Mouse (Mus musculus): ENCODE results near the gene Taf11.

The Taf11 gene

DNA sequence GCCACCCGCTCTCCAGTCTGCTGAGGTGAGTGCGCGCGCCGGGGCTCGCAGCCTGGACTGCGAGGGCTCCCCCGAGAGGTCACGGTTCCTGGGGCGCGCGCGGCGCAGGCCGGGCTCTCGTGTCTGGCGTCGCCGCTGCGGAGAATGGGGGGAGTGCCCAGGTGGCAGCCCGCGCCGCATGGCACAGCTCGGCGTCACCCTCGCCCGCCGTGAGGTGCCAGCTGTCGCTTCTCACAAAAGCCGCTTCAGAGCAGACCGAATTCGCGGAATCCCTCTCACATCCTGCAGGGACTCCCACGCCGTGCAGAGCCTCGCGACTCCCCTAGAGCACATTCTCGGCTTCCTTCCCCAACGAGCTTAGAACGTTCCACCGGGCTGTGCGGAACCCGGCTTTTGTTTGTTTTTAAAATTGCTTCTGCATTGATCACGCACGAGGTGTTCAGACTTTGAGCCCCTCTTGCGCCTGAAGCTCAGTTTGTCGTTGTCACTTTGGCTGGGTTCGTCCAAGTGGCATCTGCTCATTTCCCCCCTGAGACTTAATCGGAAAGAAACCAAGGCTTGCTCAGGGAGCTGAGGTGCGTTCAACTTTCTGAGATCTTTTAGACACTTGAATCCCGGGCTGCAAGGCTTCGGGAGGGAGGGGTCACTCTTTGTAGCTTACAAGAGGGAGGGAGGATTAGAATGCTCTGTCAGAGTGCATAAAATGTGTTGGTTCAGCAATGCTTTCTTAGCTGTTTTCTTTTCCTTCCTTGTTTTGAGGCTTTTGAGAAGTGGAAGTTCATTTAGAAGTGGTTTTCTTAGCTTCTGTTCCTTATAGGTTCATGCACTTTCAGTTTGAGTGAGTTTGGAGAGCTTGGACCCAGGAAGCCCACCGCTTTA lies at the start of gene Taf11:
Gene Taf11, minus strand, starts transcription at position 223 of the 879 bp plus-strand sequence.
- peak; percentile 81 for DNase-seq

GRCm38 (mm10) chr17:27957649-27958048 lies 48.0 kb upstream of the Taf11 start:
- no peak for DNase-seq

DNA sequence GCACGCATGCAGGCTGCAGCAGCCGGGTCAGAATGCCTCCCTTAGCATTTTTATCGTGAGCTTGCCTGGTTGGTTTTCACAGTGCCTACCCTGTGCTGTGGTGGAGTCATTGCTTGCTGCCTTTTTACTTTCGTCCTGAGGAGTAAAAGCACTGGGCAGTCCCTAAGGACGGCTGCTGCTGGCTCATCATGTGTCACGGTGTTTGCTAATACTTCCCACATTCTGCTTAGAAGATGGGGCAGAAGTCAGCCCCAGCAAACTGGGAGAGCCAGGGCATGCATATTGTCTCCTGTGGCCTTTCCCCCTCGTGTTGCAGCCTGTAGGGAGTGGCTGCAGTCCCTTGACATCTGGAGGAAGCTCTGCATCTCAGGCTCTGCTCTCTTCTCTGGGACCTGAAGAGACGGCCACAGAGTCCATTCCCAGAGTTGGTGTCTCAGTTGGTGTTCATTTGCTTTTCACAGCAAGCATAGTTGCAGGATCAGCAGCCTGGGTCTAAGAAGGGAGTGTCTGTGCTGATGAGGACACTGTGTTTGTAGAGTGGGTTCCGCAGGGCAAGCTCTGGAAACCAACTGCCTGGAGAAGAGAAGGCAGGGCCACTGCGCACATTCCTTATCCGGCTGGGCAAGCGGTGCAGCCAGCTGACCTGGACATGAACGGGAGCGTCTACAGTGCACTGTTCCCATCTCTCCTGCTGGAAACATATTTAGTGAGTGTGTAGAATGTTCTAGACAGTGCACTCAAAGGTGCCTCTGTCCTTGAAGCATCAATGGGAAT lies 45.2 kb upstream of the Taf11 start:
- no peak for DNase-seq

GRCm38 (mm10) chr17:27953136-27953535 lies 43.5 kb upstream of the Taf11 start:
- no peak for DNase-seq

DNA sequence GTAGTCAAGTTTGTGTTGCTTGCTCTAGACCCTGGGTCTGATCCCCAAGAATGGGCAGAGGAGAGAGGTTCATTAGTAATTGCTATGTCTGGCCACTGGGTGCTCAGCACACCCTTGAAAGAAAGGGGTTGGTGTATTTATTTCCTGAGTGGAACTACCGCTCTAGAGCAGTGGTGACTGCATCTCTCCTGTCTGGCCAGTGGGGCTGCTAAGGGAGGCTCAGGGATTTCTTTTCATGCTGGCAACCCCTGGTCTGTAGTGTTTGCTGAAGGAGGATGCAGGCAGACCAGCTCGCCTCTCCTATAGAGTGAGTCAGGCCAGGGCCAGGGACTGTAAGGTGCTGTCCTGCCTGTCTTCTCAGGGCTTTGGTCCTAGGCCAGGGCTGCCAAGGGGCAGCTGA lies 37.5 kb upstream of the Taf11 start:
- no peak for DNase-seq

GRCm38 (mm10) chr17:27946371-27946770 lies 36.7 kb upstream of the Taf11 start:
- DNase-seq, result no peak

- peak; percentile 97 for DNase-seq
Observed at GRCm38 (mm10) chr17:27945546-27946216, 36.0 kb upstream of the Taf11 start.

- DNase-seq, result no peak
Observed at GRCm38 (mm10) chr17:27942131-27942530, 32.5 kb upstream of the Taf11 start.

GRCm38 (mm10) chr17:27941698-27942097 lies 32.1 kb upstream of the Taf11 start:
- peak; percentile 59 for DNase-seq

DNA sequence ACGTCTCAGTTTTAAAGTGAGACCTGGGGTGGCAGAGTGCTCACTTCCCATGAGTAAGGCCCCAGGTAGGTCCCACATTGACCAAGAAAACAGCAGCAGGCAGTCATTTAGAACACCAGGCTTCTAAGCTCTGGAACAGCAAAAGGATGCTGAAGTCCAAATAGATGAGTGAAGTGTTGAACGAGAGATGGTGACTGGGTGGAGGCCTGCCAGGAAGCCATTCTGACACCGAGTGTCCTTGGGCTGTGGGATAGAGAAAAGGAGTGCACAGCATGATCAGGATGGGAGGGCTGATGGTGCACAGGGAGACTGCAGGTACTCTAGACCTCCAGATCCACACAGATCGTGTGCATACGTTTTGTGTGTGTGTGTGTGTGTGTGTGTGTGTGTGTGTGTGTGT lies 31.5 kb upstream of the Taf11 start:
- DNase-seq, result no peak

DNA sequence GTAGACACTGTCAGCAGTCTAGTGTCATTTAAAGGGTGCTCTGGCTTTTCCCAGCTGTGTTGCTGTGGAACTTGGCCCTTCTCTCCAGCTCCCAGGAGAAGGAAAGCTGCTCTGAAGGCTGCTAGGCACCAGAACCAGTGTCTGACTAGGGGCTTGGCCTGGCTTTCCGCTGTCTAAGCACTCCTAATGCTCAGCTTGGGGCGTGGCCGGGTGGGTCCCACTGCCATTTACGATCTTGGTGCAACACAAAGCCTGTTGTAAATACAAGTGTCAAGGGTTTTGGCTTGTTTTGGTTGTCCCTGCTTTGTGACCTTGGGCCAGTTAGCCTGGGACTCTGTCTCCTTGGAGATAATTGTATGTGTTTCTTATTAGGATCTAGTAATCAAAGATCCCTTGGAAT lies 30.7 kb upstream of the Taf11 start:
- DNase-seq, result no peak

DNA sequence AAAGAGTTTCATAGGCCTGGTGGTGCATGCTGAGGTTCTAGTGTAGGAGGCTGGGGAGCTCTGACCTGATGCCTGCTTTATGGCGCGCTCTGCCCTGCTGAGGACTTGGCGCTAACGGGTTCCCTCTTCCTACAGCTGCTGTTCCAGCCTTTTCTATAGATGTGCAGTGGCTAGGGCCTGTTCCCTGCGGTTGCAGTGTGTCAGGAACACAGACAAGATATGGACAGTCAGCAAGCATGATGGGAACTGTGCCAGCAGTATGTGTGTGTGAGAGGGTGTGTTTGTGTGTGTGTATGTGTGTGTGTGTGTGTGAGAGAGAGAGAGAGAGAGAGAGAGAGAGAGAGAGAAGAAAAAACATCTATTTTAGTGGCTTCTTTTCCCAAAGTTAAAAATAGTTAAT lies 29.4 kb upstream of the Taf11 start:
- DNase-seq, result no peak

DNA sequence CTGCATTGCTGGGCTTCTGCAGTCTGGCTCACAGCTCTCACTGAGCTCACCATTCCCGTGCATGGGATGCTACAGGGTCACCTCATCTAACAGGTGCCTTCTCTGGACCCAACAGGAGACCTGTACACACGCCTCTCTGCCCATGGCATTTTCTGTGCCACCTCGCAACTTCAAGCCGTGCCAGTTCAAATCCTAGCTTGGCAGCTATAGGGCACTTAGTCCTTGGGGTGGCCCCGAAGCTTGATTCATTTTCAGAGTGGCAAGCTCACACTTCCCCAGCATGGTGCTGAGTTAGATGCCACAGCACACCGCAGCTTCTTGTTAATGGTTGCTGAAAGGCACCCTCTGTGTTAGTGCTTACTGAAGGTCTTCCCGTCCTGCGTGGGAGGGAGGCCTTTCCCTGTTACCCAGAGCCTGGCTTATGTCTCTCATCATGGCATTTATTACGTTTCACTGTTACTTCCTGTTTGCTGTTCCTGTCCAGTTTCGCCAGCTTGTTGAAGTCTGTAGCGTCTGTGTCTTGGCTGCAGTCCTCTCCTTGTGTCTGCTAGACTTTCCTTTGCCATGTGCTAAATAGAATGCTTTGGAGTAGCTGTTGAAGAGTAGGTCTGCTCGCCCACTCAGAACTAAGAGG lies 28.6 kb upstream of the Taf11 start:
- DNase-seq, result no peak

DNA sequence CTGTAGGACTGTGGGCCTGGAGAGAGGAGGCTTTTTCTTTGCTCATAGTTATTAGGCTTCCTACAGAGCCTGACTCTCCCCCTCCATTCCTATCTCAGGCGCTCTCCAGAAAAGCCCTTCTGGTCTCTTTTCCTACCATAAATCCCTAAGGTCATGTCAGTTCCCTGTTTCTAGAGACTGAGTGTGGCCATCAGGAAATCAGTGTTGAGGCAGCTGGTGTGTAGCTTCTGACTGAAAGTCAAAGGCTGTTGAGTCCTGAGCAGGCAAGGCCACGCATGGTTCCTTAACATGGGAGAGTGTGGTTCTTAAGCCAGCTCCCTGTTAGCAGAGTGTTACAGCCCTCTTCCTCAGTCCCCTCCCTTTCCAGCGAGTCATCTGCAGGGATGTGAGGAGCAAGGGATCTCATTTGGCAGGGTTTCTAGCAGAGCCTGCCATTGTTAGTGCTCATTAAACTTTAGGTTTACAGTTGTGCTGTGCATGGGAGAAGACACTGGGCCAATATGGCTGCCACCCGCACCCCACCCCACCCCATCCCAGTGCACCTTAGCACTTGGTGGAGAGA lies 27.5 kb upstream of the Taf11 start:
- DNase-seq, result no peak

- no peak for DNase-seq
Observed at GRCm38 (mm10) chr17:27935091-27935490, 25.4 kb upstream of the Taf11 start.

GRCm38 (mm10) chr17:27934136-27934910 lies 24.7 kb upstream of the Taf11 start:
- DNase-seq, result no peak

GRCm38 (mm10) chr17:27931826-27932225 lies 22.2 kb upstream of the Taf11 start:
- no peak for DNase-seq

GRCm38 (mm10) chr17:27930291-27930690 lies 20.6 kb upstream of the Taf11 start:
- no peak for DNase-seq

DNA sequence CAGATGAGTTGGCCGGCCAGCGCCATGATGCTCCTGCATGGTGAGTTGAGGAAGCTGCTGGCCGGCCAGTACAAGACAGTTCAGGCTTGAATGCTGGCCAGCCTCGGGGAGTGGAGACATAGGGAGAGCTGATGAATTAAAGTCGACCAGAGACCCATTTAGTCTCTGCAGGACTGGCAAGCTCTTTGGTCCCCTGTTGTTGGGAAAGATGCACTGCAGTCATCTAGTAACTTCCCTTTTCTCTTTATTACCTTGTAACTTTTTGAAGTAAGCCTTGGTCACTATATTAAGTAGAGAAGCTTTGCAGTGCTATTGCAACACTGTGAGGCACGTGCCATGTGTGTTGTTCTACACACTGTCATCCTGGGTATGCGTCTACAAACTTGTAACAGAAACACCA lies 15.9 kb upstream of the Taf11 start:
- DNase-seq, result no peak

DNA sequence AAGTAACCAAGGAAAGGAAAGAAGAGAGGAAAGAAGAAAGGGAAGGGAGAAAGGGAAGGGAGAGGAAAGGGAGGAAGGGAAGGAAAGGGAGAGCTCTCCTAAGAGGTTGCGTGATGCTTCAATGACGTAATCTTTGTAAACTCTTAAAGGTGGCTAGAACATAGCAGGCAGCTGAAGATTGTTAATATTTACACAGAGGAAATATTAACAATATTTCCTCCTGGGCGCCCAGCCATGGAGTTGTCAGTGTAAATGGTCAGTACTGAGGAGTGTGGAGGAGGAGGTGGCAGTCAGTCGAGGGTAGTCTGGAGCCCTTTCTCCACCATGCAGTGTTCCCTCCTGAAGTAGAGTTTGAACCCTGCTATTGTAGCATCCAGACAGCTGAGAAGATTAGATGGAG lies 15.4 kb upstream of the Taf11 start:
- DNase-seq, result no peak

DNA sequence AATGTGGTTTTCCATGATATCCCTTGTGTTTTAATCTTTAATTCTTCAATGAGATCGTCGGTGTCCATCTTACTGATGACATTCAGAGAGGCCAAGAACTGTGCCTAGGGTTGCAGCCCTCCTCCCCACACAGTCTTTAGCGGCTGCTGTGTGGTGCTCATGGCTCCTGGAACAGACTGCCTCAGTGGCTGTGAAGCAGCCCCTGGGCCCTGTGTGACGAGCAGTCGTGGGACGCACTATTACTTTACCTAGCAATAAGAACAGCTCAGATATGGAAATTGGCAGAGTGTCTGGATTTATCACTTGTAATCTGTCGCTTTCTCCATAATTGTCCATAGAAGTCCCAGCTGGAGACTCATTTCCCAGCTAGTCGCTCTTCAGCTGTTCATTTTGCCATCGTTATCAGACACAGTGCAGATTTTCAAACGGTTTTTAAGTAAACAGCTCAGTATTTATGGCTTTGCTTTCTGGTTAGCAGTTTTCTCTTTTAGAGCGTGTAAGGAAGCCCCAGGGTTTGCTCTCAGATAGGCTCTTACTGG lies 12.6 kb upstream of the Taf11 start:
- DNase-seq, result no peak

GRCm38 (mm10) chr17:27920676-27921075 lies 11.0 kb upstream of the Taf11 start:
- no peak for DNase-seq
